Mouse (Mus musculus): ENCODE measurements at regions not wholly inside any gene's neighbourhood (a gene's known extent, or its start where the extent isn't known, plus 50 kb on each side); places are given as distances from the start of the nearest gene placed in this dataset.

- no peak for DNase-seq (ENCODE audit: inconsistent age in 2 of 2, low spot score in 1 of 2)
These were observed 176.6 kb downstream of the Tmem161b start for GRCm38 (mm10) chr13:84398476-84399344.

GRCm38 (mm10) chr13:84399345-84400170 lies 177.5 kb downstream of the Tmem161b start:
- no peak for DNase-seq (ENCODE audit: inconsistent age in 2 of 2, low spot score in 1 of 2)

GRCm38 (mm10) chr13:84401006-84401405 lies 178.9 kb downstream of the Tmem161b start:
- DNase-seq (ENCODE audit: inconsistent age in 2 of 2, low spot score in 1 of 2): no peak

- no peak for DNase-seq (ENCODE audit: inconsistent age in 2 of 2, low spot score in 1 of 2)
These were observed 182.6 kb downstream of the Tmem161b start for GRCm38 (mm10) chr13:84404566-84405194.

GRCm38 (mm10) chr13:84434444-84434843 lies 212.3 kb downstream of the Tmem161b start:
- DNase-seq (ENCODE audit: inconsistent age in 2 of 2, low spot score in 1 of 2): no peak

DNA sequence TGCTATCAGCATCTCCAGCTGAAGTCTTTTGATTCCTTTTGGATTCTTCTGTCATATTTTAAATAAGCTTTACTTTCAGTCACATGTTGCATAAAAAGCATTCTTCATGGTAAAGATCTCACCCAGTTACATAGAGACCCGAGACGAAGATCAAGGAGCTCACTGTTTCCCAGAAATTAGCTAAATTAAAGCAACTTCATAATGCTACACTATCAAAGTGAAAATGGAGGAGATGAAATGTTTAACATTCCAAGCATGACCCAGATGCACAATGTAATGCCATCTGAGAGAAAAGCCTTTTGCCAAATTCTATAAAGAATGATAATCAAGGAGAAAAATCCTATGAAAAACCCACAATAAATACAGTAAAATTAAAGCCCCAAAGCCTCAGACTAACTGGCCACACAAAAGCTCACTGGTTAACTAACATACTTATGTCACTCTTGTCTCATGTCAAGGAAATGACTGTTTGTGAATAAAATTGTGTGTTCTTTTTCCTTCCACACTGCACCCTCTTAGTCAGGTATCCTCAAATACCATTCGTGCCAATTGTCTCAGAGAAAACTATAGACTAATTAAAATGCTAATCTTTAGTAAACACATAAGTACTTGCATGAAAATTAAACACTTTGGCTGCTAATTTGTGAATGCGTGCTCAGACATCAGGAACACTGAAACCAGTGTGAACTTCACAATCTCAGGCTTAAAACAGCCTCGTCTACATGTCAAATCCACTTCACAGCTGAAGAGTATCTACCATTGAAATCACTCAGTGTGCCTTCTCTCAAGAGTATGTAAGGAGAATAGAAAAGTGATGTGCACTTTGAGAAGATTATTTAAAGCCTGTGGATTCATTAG lies 215.7 kb downstream of the Tmem161b start:
- DNase-seq (ENCODE audit: inconsistent age in 2 of 2, low spot score in 1 of 2): no peak

DNA sequence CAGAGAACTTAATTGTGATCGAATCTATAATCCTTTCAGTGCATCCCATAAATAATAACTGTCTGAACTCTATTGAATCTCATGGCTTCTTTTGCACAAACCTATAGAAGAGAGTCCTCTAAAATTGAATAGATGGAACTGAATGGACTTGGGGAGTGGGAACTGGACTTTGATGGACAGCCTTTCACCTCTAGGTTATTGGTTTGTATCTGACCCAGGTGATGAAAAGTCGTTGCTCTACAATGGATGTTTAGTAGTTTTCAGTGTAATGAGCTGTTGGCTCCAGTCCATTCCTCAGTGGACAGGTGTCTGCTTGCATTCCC lies 216.3 kb downstream of the Tmem161b start:
- no peak for DNase-seq (ENCODE audit: inconsistent age in 2 of 2, low spot score in 1 of 2)

DNA sequence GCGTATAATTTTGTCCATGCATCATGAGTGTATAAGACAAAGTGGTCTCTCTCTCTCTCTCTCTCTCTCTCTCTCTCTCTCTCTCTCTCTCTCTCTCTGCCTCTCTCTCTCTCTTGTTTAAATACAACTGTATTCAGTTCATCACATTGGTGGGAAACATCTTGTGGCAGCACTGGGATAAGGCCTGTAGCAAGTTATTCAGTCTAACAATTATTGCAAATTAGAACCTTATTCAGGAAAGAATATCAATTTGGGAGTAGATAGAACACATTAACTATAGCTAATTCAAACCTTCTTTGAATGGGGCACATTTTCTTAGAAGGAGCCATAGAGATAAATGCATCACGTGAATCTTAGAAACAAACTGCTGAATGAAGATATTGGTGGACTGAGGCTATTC lies 226.4 kb downstream of the Tmem161b start:
- DNase-seq (ENCODE audit: inconsistent age in 2 of 2, low spot score in 1 of 2): no peak

- DNase-seq (ENCODE audit: inconsistent age in 2 of 2, low spot score in 1 of 2): no peak
These were observed 227.0 kb downstream of the Tmem161b start for GRCm38 (mm10) chr13:84449001-84449551.

Measured in adrenal gland, adult (tissue).